Mouse (Mus musculus): ENCODE measurements around the gene Ciapin1. TPM values are rescaled to one million over a fixed set of nuclear protein-coding genes. Genes with fewer than 3 reads are reported as not detected.

The Ciapin1 gene
- polyA plus RNA-seq, 1 experiment from 2014 or later = 188 TPM

- Histone ChIP-seq H3K4me2 (ENCODE audit: low read length) (no peak overlapping the region), H3K4me3 (ENCODE audit: low read depth, low read length) (no peak overlapping the region), H3K27ac (ENCODE audit: low read length) (no peak overlapping the region), H3K4me1 (ENCODE audit: control insufficient read depth, insufficient read depth, low read length) (no peaks in the 10 kb centered on the region), H3K36me3 (ENCODE audit: control insufficient read depth, insufficient read depth, low read length) (no peaks in the 10 kb centered on the region), H3K27me3 (ENCODE audit: control insufficient read depth, insufficient read depth, low read depth, low read length) (no peaks in the 10 kb centered on the region), H3K9ac (ENCODE audit: low read depth, low read length) (no peak overlapping the region), H3K9me3 (replicated peaks; ENCODE audit: control insufficient read depth, low read length, poor library complexity, severe bottlenecking) (no peaks in the 10 kb centered on the region)
- WGBS = 35% methylated on average over 10 of the region's 10 CpGs
- ATAC-seq = no peak
These were observed 48.8 kb downstream of the Ciapin1 start for GRCm38 (mm10) chr8:94789256-94789955.

- H3K27ac ChIP-seq (ENCODE audit: low read length) = no peak overlapping the region
- H3K9ac ChIP-seq (ENCODE audit: low read depth, low read length) = no peak overlapping the region
- H3K27me3 ChIP-seq (ENCODE audit: control insufficient read depth, insufficient read depth, low read depth, low read length) = no peaks in the 10 kb centered on the region
- no peak for ATAC-seq
- no peak overlapping the region for H3K4me2 ChIP-seq (ENCODE audit: low read length)
- no peak overlapping the region for H3K4me3 ChIP-seq (ENCODE audit: low read depth, low read length)
- H3K36me3 ChIP-seq (ENCODE audit: control insufficient read depth, insufficient read depth, low read length) = no peaks in the 10 kb centered on the region
- H3K9me3 ChIP-seq (replicated peaks; ENCODE audit: control insufficient read depth, low read length, poor library complexity, severe bottlenecking) = no peaks in the 10 kb centered on the region
- H3K4me1 ChIP-seq (ENCODE audit: control insufficient read depth, insufficient read depth, low read length) = no peaks in the 10 kb centered on the region
- 75% methylated on average over 15 of the region's 15 CpGs for WGBS
These were observed 50.3 kb downstream of the Ciapin1 start for GRCm38 (mm10) chr8:94787524-94788501.

GRCm38 (mm10) chr8:94785995-94786595 lies 52.1 kb downstream of the Ciapin1 start:
- Histone ChIP-seq H3K4me2 (ENCODE audit: low read length) (no peak overlapping the region), H3K9ac (ENCODE audit: low read depth, low read length) (no peak overlapping the region), H3K4me3 (ENCODE audit: low read depth, low read length) (no peak overlapping the region), H3K36me3 (ENCODE audit: control insufficient read depth, insufficient read depth, low read length) (no peaks in the 10 kb centered on the region), H3K27ac (ENCODE audit: low read length) (no peak overlapping the region), H3K9me3 (replicated peaks; ENCODE audit: control insufficient read depth, low read length, poor library complexity, severe bottlenecking) (no peaks in the 10 kb centered on the region), H3K27me3 (ENCODE audit: control insufficient read depth, insufficient read depth, low read depth, low read length) (no peaks in the 10 kb centered on the region), H3K4me1 (ENCODE audit: control insufficient read depth, insufficient read depth, low read length) (peaks cover 3% of the 10 kb centered on the region; the same call in 1 of the 2 replicates)
- no peak for ATAC-seq
- 70% methylated on average over 6 of the region's 6 CpGs for WGBS

GRCm38 (mm10) chr8:94785247-94785985 lies 52.7 kb downstream of the Ciapin1 start:
- H3K4me3 ChIP-seq (ENCODE audit: low read depth, low read length) = no peak overlapping the region
- H3K9ac ChIP-seq (ENCODE audit: low read depth, low read length) = no peak overlapping the region
- no peak overlapping the region for H3K4me2 ChIP-seq (ENCODE audit: low read length)
- H3K36me3 ChIP-seq (ENCODE audit: control insufficient read depth, insufficient read depth, low read length) = no peaks in the 10 kb centered on the region
- 61% methylated on average over 12 of the region's 12 CpGs for WGBS
- H3K4me1 ChIP-seq (ENCODE audit: control insufficient read depth, insufficient read depth, low read length) = peaks cover 3% of the 10 kb centered on the region; the same call in 1 of the 2 replicates
- H3K9me3 ChIP-seq (replicated peaks; ENCODE audit: control insufficient read depth, low read length, poor library complexity, severe bottlenecking) = no peaks in the 10 kb centered on the region
- no peak for ATAC-seq
- no peaks in the 10 kb centered on the region for H3K27me3 ChIP-seq (ENCODE audit: control insufficient read depth, insufficient read depth, low read depth, low read length)
- no peak overlapping the region for H3K27ac ChIP-seq (ENCODE audit: low read length)

- Histone ChIP-seq H3K9ac (ENCODE audit: low read depth, low read length) (no peak overlapping the region), H3K27me3 (ENCODE audit: control insufficient read depth, insufficient read depth, low read depth, low read length) (no peaks in the 10 kb centered on the region), H3K4me1 (ENCODE audit: control insufficient read depth, insufficient read depth, low read length) (peaks cover 3% of the 10 kb centered on the region; the same call in 1 of the 2 replicates), H3K27ac (ENCODE audit: low read length) (no peak overlapping the region), H3K4me3 (ENCODE audit: low read depth, low read length) (no peak overlapping the region), H3K36me3 (ENCODE audit: control insufficient read depth, insufficient read depth, low read length) (no peaks in the 10 kb centered on the region), H3K4me2 (ENCODE audit: low read length) (no peak overlapping the region), H3K9me3 (replicated peaks; ENCODE audit: control insufficient read depth, low read length, poor library complexity, severe bottlenecking) (no peaks in the 10 kb centered on the region)
- WGBS = 82% methylated on average over 4 of the region's 4 CpGs
- ATAC-seq = no peak
These were observed 54.3 kb downstream of the Ciapin1 start for GRCm38 (mm10) chr8:94783890-94784289.

- Histone ChIP-seq H3K4me3 (ENCODE audit: low read depth, low read length) (no peak overlapping the region), H3K27me3 (ENCODE audit: control insufficient read depth, insufficient read depth, low read depth, low read length) (no peaks in the 10 kb centered on the region)
These were observed 56.3 kb downstream of the Ciapin1 start for GRCm38 (mm10) chr8:94781838-94782235.

GRCm38 (mm10) chr8:94781155-94781837 lies 56.9 kb downstream of the Ciapin1 start:
- Histone ChIP-seq H3K4me2 (ENCODE audit: low read length) (no peak overlapping the region), H3K9ac (ENCODE audit: low read depth, low read length) (0 out of 2 replicates have a peak overlapping the region, but pooled peaks have one; percentile 14), H3K36me3 (ENCODE audit: control insufficient read depth, insufficient read depth, low read length) (no peaks in the 10 kb centered on the region), H3K4me3 (ENCODE audit: low read depth, low read length) (no peak overlapping the region), H3K4me1 (ENCODE audit: control insufficient read depth, insufficient read depth, low read length) (peaks cover 5% of the 10 kb centered on the region; the same call in 1 of the 2 replicates), H3K27me3 (ENCODE audit: control insufficient read depth, insufficient read depth, low read depth, low read length) (no peaks in the 10 kb centered on the region), H3K9me3 (replicated peaks; ENCODE audit: control insufficient read depth, low read length, poor library complexity, severe bottlenecking) (no peaks in the 10 kb centered on the region), H3K27ac (ENCODE audit: low read length) (no peak overlapping the region)
- WGBS = 68% methylated on average over 7 of the region's 7 CpGs
- ATAC-seq = no peak

More at GRCm38 (mm10) chr8:94781838-94782235, 56.3 kb downstream of the Ciapin1 start:
- Histone ChIP-seq H3K9me3 (replicated peaks; ENCODE audit: control insufficient read depth, low read length, poor library complexity, severe bottlenecking) (no peaks in the 10 kb centered on the region), H3K36me3 (ENCODE audit: control insufficient read depth, insufficient read depth, low read length) (no peaks in the 10 kb centered on the region), H3K27ac (ENCODE audit: low read length) (no peak overlapping the region), H3K4me1 (ENCODE audit: control insufficient read depth, insufficient read depth, low read length) (peaks cover 5% of the 10 kb centered on the region; the same call in 1 of the 2 replicates), H3K4me2 (ENCODE audit: low read length) (no peak overlapping the region), H3K9ac (ENCODE audit: low read depth, low read length) (0 out of 2 replicates have a peak overlapping the region, but pooled peaks have one; percentile 14)
- 13% methylated on average over 10 of the region's 11 CpGs for WGBS
- ATAC-seq = peak; percentile 28; the same call in 1 of the 2 replicates

Measured in midbrain, embryonic 16.5 days (tissue).